Mouse (Mus musculus): Measurements from ENCODE around the gene Map7. TPM values are rescaled to one million over a fixed set of nuclear protein-coding genes. Genes with fewer than 3 reads are reported as not detected.

Map7 gene
- polyA plus RNA-seq, 1 experiment = 13.6 TPM

DNA sequence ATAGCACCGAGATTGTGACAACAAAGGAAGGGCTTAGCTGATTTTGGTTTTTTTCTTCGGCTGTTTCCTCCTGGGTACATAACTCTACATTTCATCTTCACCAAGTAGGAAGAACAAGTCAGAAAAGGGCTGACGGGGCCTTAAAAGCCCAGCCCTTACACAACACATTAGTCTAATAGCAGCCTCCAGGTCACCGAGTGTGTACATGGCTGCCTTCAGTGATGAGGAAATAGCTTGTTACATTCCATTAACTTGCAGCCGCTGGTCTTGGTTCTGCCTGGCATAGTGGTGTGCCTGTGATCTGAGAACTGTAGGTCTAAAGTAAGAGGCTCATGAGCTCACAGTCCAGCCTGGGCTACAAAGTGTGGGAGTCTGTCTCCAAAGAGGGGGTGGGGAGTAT lies 16.5 kb downstream of the Map7 start:
- Histone ChIP-seq H3K4me3 (replicated peaks; ENCODE audit: extremely low read depth, low read depth, low read length) (no peak overlapping the region), H3K4me1 (ENCODE audit: control insufficient read depth, insufficient read depth, low read length) (no peaks in the 10 kb centered on the region)
- WGBS = 72% methylated on average over 5 of the region's 5 CpGs
- no peak for DNase-seq
- no peak for TF ChIP-seq CTCF (IDR thresholded peaks at IDR 0.05; ENCODE audit: insufficient read depth, low read length)
- TF ChIP-seq POLR2A (IDR thresholded peaks at IDR 0.05; ENCODE audit: borderline replicate concordance, extremely low read depth, low read depth, low read length) = no peak

DNA sequence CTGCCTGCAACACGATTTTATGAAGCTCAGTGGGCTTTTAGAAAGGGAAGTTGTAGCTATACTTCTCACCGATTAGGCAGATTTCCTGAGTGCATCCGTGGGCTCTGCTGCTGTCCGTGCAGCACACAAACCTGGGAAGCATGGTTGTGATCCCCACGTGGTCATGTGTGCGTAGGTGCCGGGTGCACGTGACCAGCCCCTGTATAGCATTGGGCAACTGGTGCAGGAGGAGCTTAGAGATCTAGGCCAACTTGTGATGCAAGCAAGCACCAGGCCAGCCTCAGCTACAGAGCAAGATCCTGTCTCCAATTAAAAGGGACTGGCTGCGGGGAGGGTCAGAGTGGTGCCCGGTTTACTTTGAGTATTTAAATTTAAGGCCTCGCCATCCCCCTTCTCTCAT lies 18.5 kb downstream of the Map7 start:
- TF ChIP-seq CTCF (IDR thresholded peaks at IDR 0.05; ENCODE audit: insufficient read depth, low read length) (no peak), POLR2A (IDR thresholded peaks at IDR 0.05; ENCODE audit: borderline replicate concordance, extremely low read depth, low read depth, low read length) (no peak)
- Histone ChIP-seq H3K4me3 (replicated peaks; ENCODE audit: extremely low read depth, low read depth, low read length) (no peak overlapping the region), H3K4me1 (ENCODE audit: control insufficient read depth, insufficient read depth, low read length) (no peaks in the 10 kb centered on the region)
- no peak for DNase-seq
- 64% methylated on average over 11 of the region's 11 CpGs for WGBS

DNA sequence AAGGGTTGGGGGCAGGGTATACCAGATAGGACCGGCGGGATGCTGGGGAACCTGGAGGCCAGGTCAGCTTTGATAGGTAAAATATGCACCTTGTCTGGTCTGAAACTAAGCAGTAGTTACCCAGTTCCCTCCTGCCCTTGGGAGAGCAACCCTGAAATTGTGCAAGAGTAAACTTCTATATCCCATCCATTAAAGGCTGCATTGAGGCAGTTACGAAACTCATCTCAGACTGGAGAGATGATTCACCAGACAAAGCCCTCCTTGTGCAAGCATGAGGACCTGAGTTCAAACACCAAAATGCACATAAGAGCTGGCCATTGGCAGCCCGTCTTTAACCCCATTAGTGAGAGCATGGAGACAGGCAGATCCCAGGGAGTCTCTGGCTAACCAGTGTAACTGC lies 19.2 kb downstream of the Map7 start:
- Histone ChIP-seq H3K4me1 (ENCODE audit: control insufficient read depth, insufficient read depth, low read length) (no peaks in the 10 kb centered on the region), H3K4me3 (replicated peaks; ENCODE audit: extremely low read depth, low read depth, low read length) (no peak overlapping the region)
- TF ChIP-seq CTCF (IDR thresholded peaks at IDR 0.05; ENCODE audit: insufficient read depth, low read length) (no peak), POLR2A (IDR thresholded peaks at IDR 0.05; ENCODE audit: borderline replicate concordance, extremely low read depth, low read depth, low read length) (no peak)
- 83% methylated on average over 4 of the region's 4 CpGs for WGBS
- no peak for DNase-seq

DNA sequence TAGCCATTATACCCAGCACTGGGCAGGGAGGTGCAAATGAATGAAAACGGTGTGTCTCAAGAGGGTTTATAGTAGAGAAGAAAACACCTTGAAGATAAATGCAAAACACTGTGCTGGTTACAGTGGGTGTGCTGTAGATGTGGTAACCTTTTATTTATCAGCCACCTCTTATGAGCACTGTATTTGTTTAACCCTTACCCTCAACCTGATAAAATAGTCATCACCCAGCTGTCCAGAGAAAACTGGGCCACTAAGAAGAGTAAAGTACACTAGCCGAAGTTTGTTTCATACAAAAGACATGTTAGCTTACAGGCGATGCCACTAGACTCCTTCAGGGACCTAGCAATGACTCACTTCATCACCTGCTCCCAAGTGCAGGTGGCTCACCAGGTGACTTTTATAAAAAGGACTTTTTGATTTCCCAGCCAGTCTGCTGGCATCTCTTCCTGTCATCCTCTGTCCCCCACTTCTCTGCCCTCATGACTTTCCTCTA lies 21.0 kb downstream of the Map7 start:
- WGBS = 72% methylated on average over 3 of the region's 3 CpGs
- H3K4me3 ChIP-seq (replicated peaks; ENCODE audit: extremely low read depth, low read depth, low read length) = no peak overlapping the region
- TF ChIP-seq CTCF (IDR thresholded peaks at IDR 0.05; ENCODE audit: insufficient read depth, low read length) (no peak), POLR2A (IDR thresholded peaks at IDR 0.05; ENCODE audit: borderline replicate concordance, extremely low read depth, low read depth, low read length) (no peak)
- DNase-seq = no peak
- H3K4me1 ChIP-seq (ENCODE audit: control insufficient read depth, insufficient read depth, low read length) = no peaks in the 10 kb centered on the region

DNA sequence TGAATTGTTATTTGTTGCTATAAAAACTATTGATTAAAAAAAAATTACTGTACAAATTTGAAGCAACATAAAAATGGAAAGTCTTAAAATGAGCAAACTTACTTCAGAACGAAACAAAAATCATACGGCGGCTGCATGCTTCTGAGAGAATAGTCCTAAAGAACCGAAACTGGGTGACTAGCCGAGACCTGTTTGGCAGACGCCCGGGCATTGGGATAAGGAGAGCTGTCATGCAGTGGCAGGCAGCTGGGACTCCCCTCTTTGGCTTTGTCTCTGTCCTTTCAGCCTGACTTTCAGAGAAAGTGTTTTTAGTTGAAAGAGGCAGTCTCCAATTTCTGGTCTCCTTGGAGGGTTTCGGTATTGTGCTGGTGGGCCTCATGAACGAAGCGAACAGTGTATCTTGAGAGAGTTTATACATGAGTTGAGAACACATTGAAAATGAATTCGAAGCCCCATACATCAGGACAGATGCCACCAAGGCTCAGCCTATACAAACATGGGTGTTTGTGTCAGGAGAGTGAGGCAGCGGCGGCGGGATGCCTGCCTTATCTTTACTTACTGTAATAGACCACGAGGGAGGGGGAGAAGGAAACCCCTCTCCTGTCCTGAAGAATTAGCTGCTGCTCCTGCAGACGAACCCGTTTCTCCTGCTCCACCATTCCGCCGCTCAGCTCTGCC lies 21.8 kb downstream of the Map7 start:
- TF ChIP-seq CTCF (IDR thresholded peaks at IDR 0.05; ENCODE audit: insufficient read depth, low read length) (no peak), POLR2A (IDR thresholded peaks at IDR 0.05; ENCODE audit: borderline replicate concordance, extremely low read depth, low read depth, low read length) (no peak)
- Histone ChIP-seq H3K4me1 (ENCODE audit: control insufficient read depth, insufficient read depth, low read length) (no peaks in the 10 kb centered on the region), H3K4me3 (replicated peaks; ENCODE audit: extremely low read depth, low read depth, low read length) (no peak overlapping the region)
- DNase-seq = no peak
- WGBS = 30% methylated on average over 19 of the region's 19 CpGs

DNA sequence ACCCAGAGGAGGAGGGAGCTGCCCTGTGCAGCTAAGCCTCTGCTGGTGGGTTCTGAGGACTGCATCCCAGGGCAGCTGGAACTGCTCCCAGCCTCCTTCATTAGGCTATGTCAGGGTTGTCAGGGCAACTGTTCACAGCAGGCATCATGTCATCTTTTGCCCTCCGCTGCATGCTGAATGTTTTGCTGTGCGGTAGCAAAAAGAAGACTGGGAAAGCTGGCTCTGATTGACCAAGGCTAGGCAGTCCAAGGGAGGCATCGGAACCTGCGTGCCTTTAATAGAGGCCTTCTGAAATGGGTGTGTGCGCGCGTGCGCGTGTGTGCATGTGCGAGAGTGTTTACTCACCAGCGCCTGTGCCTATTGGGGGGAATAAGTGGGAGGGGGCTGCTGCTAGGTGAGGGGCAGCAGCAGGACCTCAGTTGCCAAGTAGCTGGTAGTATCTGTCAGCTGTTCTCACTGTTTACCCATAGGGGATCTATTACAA lies 22.4 kb downstream of the Map7 start:
- H3K4me3 ChIP-seq (replicated peaks; ENCODE audit: extremely low read depth, low read depth, low read length) = no peak overlapping the region
- peak; percentile 74 for TF ChIP-seq CTCF (IDR thresholded peaks at IDR 0.05; ENCODE audit: insufficient read depth, low read length)
- no peak for TF ChIP-seq POLR2A (IDR thresholded peaks at IDR 0.05; ENCODE audit: borderline replicate concordance, extremely low read depth, low read depth, low read length)
- no peaks in the 10 kb centered on the region for H3K4me1 ChIP-seq (ENCODE audit: control insufficient read depth, insufficient read depth, low read length)
- peak; percentile 47 for DNase-seq
- 42% methylated on average over 11 of the region's 11 CpGs for WGBS

DNA sequence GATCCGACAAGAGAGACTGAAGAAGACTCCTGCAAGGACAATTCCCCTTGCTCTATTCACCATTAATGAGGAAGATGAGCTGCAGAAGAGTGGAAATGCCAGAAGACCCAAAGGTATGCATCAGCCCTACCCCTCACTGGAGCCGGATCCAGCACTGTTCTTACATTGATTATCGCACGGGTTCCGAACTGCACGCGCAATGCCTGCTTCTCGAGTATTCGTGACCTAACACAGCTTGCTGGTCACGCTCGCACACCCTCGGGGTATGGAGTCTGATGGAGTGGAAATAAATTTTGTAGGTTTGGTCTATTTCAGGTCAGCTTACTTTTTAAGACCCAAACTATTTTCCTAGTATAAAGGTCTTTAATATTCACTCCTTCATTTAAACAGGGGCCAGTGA lies 22.9 kb downstream of the Map7 start:
- Histone ChIP-seq H3K4me1 (ENCODE audit: control insufficient read depth, insufficient read depth, low read length) (no peaks in the 10 kb centered on the region), H3K4me3 (replicated peaks; ENCODE audit: extremely low read depth, low read depth, low read length) (no peak overlapping the region)
- no peak for DNase-seq
- 81% methylated on average over 12 of the region's 12 CpGs for whole genome bisulfite sequencing
- TF ChIP-seq CTCF (IDR thresholded peaks at IDR 0.05; ENCODE audit: insufficient read depth, low read length) (no peak), POLR2A (IDR thresholded peaks at IDR 0.05; ENCODE audit: borderline replicate concordance, extremely low read depth, low read depth, low read length) (no peak)

DNA sequence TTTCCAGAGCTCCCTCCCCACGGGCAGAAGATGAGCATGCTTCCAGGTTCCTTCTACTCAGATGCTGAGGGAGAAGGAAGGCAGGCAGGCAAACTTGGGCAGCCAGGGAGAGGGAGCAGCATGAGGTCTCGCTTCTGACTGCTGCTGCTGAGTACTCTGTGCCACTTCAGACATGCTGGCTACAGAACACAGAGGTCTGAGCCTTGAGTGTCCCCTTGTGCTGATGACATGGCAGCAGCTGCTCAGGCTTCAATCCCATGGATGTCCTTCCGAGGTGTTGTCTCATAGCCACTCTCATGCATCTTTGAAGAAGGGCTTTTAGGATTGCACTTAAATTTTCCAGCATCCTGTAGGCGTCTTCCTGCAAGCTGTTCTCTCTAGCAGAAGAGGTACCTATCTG lies 23.5 kb downstream of the Map7 start:
- WGBS = 56% methylated on average over 4 of the region's 4 CpGs
- TF ChIP-seq POLR2A (IDR thresholded peaks at IDR 0.05; ENCODE audit: borderline replicate concordance, extremely low read depth, low read depth, low read length) (no peak), CTCF (IDR thresholded peaks at IDR 0.05; ENCODE audit: insufficient read depth, low read length) (no peak)
- no peak for DNase-seq

DNA sequence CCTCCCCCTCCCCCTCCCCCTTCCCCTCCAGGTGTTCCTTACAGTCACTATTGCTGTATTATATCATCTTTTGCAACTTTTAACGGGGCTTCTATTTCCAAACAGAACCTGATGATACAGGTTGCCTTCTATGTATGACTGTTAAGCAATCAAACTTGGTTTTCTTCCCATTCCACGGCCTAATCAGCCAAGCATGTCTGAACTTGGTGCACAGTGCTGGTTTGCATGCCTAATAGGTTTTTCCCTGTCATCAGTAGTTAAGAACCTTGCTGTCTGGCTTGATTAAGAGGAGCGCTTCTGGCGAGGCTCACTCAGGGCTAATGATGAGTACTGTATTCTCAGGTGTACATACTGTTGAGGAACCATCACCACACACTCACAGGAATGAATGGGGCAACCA lies 25.5 kb downstream of the Map7 start:
- WGBS = 70% methylated on average over 4 of the region's 4 CpGs
- H3K4me1 ChIP-seq (ENCODE audit: control insufficient read depth, insufficient read depth, low read length) = no peaks in the 10 kb centered on the region
- no peak for DNase-seq
- TF ChIP-seq CTCF (IDR thresholded peaks at IDR 0.05; ENCODE audit: insufficient read depth, low read length) (no peak), POLR2A (IDR thresholded peaks at IDR 0.05; ENCODE audit: borderline replicate concordance, extremely low read depth, low read depth, low read length) (no peak)
- no peak overlapping the region for H3K4me3 ChIP-seq (replicated peaks; ENCODE audit: extremely low read depth, low read depth, low read length)

More for the DNA sequence above, 23.5 kb downstream of the Map7 start:
- Histone ChIP-seq H3K4me3 (replicated peaks; ENCODE audit: extremely low read depth, low read depth, low read length) (no peak overlapping the region), H3K4me1 (ENCODE audit: control insufficient read depth, insufficient read depth, low read length) (no peaks in the 10 kb centered on the region)

DNA sequence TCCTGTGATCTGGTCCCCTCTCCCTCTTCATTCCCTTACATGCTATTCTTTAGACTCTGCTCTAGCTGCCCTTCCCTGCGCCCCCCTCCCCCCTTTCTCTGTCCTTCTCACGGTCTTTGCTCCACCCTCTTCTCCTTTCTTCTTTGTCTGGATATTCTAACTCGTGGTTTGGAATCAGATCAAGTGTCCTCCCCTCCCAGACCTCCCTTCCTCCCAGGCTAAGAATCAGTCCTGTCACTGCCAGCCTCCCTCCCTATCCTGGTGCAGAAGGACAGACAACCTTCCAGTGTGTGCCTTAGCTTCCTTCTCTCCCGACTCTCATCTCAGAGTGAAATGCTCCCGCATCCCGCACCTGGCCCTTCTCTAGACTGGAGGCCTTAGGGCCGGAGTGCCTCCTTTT lies 27.8 kb downstream of the Map7 start:
- no peak overlapping the region for H3K4me3 ChIP-seq (replicated peaks; ENCODE audit: extremely low read depth, low read depth, low read length)
- TF ChIP-seq CTCF (IDR thresholded peaks at IDR 0.05; ENCODE audit: insufficient read depth, low read length) (no peak), POLR2A (IDR thresholded peaks at IDR 0.05; ENCODE audit: borderline replicate concordance, extremely low read depth, low read depth, low read length) (no peak)
- H3K4me1 ChIP-seq (ENCODE audit: control insufficient read depth, insufficient read depth, low read length) = no peaks in the 10 kb centered on the region
- WGBS = 60% methylated on average over 7 of the region's 7 CpGs
- DNase-seq = no peak
